ENCODE assay signal across 23 mouse cellular contexts in the genomic region with DNA sequence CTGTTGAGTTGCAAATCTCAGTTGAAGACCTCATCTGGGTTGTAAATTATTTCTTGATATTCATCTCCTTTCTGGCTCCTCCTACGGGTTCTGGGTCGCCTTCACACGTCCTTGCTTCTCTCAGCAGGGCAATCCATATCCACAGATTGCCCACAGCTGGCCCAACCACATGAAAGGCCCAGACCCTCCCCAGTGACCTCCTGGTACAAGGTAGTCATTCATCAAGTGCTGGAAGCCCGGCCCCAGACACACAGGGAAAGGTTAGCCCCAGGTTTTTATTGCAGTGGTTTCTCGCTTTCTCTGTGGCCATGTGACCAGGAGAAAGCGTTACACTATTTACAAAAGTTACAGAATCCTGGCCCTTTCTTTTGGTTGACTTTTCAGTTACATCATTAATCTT.
A peak's percentile ranks its signal among the peaks of the same experiment; 100 is the strongest.
DNase-seq lines count a peak whose midpoint lies in the region; ATAC-seq and TF ChIP-seq lines count a peak whose summit lies in the region.
"Had no signal": no experiment of that assay in that cellular context is flagged by ENCODE, and none has a peak within 500 bp of the region (broad histone marks: within the 10 kb centered on the region; RNA-seq: fewer than 3 reads in every experiment).

No protein-coding gene starts in this region.

- no peak for ATAC-seq in neural tube, embryonic 11.5 days (ENCODE audit: insufficient read depth, low FRiP score, low TSS enrichment)
- ATAC-seq: forebrain, embryonic 14.5 days had no signal

- H3K9ac ChIP-seq in neural tube, embryonic 11.5 days (ENCODE audit: low read length): no peak overlapping the region
- H3K9ac ChIP-seq: embryonic facial prominence, embryonic 13.5 days; limb, embryonic 15.5 days; liver, embryonic 15.5 days had no signal

- H3K36me3 ChIP-seq in kidney, adult 2 months (ENCODE audit: control insufficient read depth, insufficient read depth, low read length): no peaks in the 10 kb centered on the region
- no peaks in the 10 kb centered on the region for H3K36me3 ChIP-seq in neural tube, embryonic 11.5 days (ENCODE audit: control insufficient read depth, insufficient read depth, low read length)
- H3K36me3 ChIP-seq: embryonic facial prominence, embryonic 13.5 days; heart, embryonic 10.5 days; hindbrain, embryonic 10.5 days; limb, embryonic 15.5 days; liver, embryonic 15.5 days had no signal

- no peak for TF ChIP-seq CTCF in kidney, adult 2 months (conservative IDR thresholded peaks at IDR 0.05; ENCODE audit: insufficient read depth, insufficient read length, low read depth, low read length)

- DNase-seq in embryo, embryonic 10 days (ENCODE audit: low spot score): peak; percentile 69
- no peak for DNase-seq in embryo, embryonic 9.5 days (ENCODE audit: extremely low spot score)
- DNase-seq in kidney, postnatal 4 days: peak; percentile 14 to 25
- DNase-seq in kidney, adult 2 months: no peak
- DNase-seq in forelimb bud, embryonic 11.5 days (ENCODE audit: low read depth, low spot score): peak; percentile 80
- DNase-seq in neural tube, embryonic 11.5 days (ENCODE audit: low spot score): peak; percentile 71
- DNase-seq in gastrocnemius, postnatal 10 days: no peak
- DNase-seq: cerebellum, adult 11 months; cerebellum, postnatal 36 days; gastrocnemius, postnatal 36 days; kidney, adult 18-20 months; midbrain, embryonic 14.5 days; right cerebral cortex, postnatal 4 days; thymus, adult 2 months had no signal

- H3K4me2 ChIP-seq in neural tube, embryonic 11.5 days (ENCODE audit: low read depth): no peak overlapping the region
- H3K4me2 ChIP-seq: embryonic facial prominence, embryonic 13.5 days; limb, embryonic 15.5 days; liver, embryonic 15.5 days had no signal

- no peak overlapping the region for H3K4me3 ChIP-seq in kidney, adult 2 months (ENCODE audit: insufficient read depth, low read depth, low read length)
- no peak overlapping the region for H3K4me3 ChIP-seq in neural tube, embryonic 11.5 days (ENCODE audit: low read depth, low read length)
- H3K4me3 ChIP-seq: embryonic facial prominence, embryonic 13.5 days; heart, embryonic 10.5 days; hindbrain, embryonic 10.5 days; left cerebral cortex, adult 2 months; limb, embryonic 15.5 days; liver, embryonic 15.5 days had no signal

- H3K27me3 ChIP-seq in kidney, adult 2 months (replicated peaks; ENCODE audit: control insufficient read depth, insufficient read depth, low read length): no peaks in the 10 kb centered on the region
- H3K27me3 ChIP-seq in neural tube, embryonic 11.5 days (ENCODE audit: control insufficient read depth, insufficient read depth, low read length): no peaks in the 10 kb centered on the region
- H3K27me3 ChIP-seq: CH12.LX; embryonic facial prominence, embryonic 13.5 days; limb, embryonic 15.5 days; liver, embryonic 15.5 days had no signal

- H3K4me1 ChIP-seq in kidney, adult 2 months (ENCODE audit: control insufficient read depth, insufficient read depth, low read length): no peaks in the 10 kb centered on the region
- H3K4me1 ChIP-seq in neural tube, embryonic 11.5 days (ENCODE audit: control insufficient read depth, insufficient read depth, low read length): no peaks in the 10 kb centered on the region
- H3K4me1 ChIP-seq: embryonic facial prominence, embryonic 13.5 days; heart, embryonic 10.5 days; hindbrain, embryonic 10.5 days; limb, embryonic 15.5 days; liver, embryonic 15.5 days had no signal

- no peaks in the 10 kb centered on the region for H3K9me3 ChIP-seq in neural tube, embryonic 11.5 days (ENCODE audit: control insufficient read depth, low read length)
- H3K9me3 ChIP-seq: embryonic facial prominence, embryonic 13.5 days; heart, embryonic 10.5 days; hindbrain, embryonic 10.5 days; limb, embryonic 15.5 days; liver, embryonic 15.5 days had no signal

- 36% methylated on average over 6 of the region's 6 CpGs for WGBS in kidney, adult 2 months
- WGBS in neural tube, embryonic 11.5 days: 10% methylated on average over 6 of the region's 6 CpGs

- TF ChIP-seq POLR2A in kidney, adult 2 months (IDR thresholded peaks at IDR 0.05; ENCODE audit: low read depth, low read length): no peak

- H3K27ac ChIP-seq in kidney, adult 2 months (ENCODE audit: insufficient read depth, low read depth, low read length): no peak overlapping the region
- H3K27ac ChIP-seq in neural tube, embryonic 11.5 days (ENCODE audit: low read depth, low read length): no peak overlapping the region
- H3K27ac ChIP-seq: embryonic facial prominence, embryonic 13.5 days; heart, embryonic 10.5 days; hindbrain, embryonic 10.5 days; left cerebral cortex, adult 2 months; limb, embryonic 15.5 days; liver, embryonic 15.5 days; macrophage had no signal

Comparison
In these comparisons a context has a peak if more than half of its experiments do, and no peak if none do; other contexts are left out.
1. DNase-seq: peak in embryo, embryonic 10 days (single experiment), kidney, postnatal 4 days (2 of 2), forelimb bud, embryonic 11.5 days (single experiment) and neural tube, embryonic 11.5 days (single experiment); none in embryo, embryonic 9.5 days (single experiment), kidney, adult 2 months (single experiment) and gastrocnemius, postnatal 10 days (single experiment).